Mouse (Mus musculus) cerebellum, adult 2 months (tissue): ENCODE measurements around the gene Shank3. TPM values are rescaled to one million over a fixed set of nuclear protein-coding genes. Genes with fewer than 3 reads are reported as not detected.

Experiments used
- DNase-seq, 2 experiments: peaks; one replicate each; pipeline ENCODE4 v3.0.0; 2021
- H3K27ac ChIP-seq: fragments of 200-500 bp; 2 replicates; pipeline ENCODE4 v1.5.1; 2012; ENCODE audit warnings: low read length, control low read depth, inconsistent platforms; ENCODE audit not compliant: insufficient read depth
- H3K27me3 ChIP-seq: fragments of 200-500 bp; 2 replicates; pipeline ENCODE4 v1.6.1; 2012; ENCODE audit warnings: inconsistent platforms, mild to moderate bottlenecking, low read length, moderate library complexity; ENCODE audit not compliant: control insufficient read depth, insufficient read depth
- H3K4me1 ChIP-seq: fragments of 200-500 bp; 2 replicates; pipeline ENCODE4 v1.6.1; 2011; ENCODE audit warnings: low read length; ENCODE audit not compliant: control insufficient read depth, insufficient read depth
- H3K4me3 ChIP-seq: fragments of 200-500 bp; replicated peaks from 2 replicates; pipeline ENCODE3; 2011; ENCODE audit warnings: mild to moderate bottlenecking, low read depth, low read length, control low read depth; ENCODE audit not compliant: insufficient read depth
- CTCF ChIP-seq: fragments of 200-500 bp; IDR thresholded peaks from 2 replicates; pipeline ENCODE4 v1.5.1; 2011; ENCODE audit warnings: low read depth, mild to moderate bottlenecking, control low read depth, low read length, moderate library complexity, borderline replicate concordance; ENCODE audit not compliant: insufficient read depth
- POLR2A ChIP-seq: fragments of 200-500 bp; IDR thresholded peaks from 2 replicates; pipeline ENCODE4 v1.6.1; 2011; ENCODE audit warnings: low read length, control low read depth, borderline replicate concordance; ENCODE audit not compliant: insufficient read depth
- WGBS: fragments of 180-500 bp; shearing (Covaris S2); methylation state at CpG from one replicate; pipeline ENCODE4 v1.1.7; 2018; 5-methylcytosine and 5-hydroxymethylcytosine counted together
- polyA plus RNA-seq: library from polyadenylated mRNA; depleted of rRNA; stranded (reverse); fragments of >200 nt; gene quantifications from 2 replicates; pipeline ENCODE4 v1.2.3, GENCODE M21; 2012

Gene Shank3
- polyA plus RNA-seq, 1 experiment, result 84.7 TPM

- DNase-seq, result peak in 1 of 2 experiments; percentile 18
- H3K27me3 ChIP-seq, result no peaks in the 10 kb centered on the region
- WGBS, result 96% methylated on average over 8 of the region's 8 CpGs
- H3K27ac ChIP-seq, result no peak overlapping the region
- H3K4me1 ChIP-seq, result peaks cover 12% of the 10 kb centered on the region
- no peak overlapping the region for H3K4me3 ChIP-seq
- no peak for TF ChIP-seq CTCF
- no peak for TF ChIP-seq POLR2A
These were observed 25.5 kb upstream of the Shank3 start for GRCm38 (mm10) chr15:89473921-89474320.

DNA sequence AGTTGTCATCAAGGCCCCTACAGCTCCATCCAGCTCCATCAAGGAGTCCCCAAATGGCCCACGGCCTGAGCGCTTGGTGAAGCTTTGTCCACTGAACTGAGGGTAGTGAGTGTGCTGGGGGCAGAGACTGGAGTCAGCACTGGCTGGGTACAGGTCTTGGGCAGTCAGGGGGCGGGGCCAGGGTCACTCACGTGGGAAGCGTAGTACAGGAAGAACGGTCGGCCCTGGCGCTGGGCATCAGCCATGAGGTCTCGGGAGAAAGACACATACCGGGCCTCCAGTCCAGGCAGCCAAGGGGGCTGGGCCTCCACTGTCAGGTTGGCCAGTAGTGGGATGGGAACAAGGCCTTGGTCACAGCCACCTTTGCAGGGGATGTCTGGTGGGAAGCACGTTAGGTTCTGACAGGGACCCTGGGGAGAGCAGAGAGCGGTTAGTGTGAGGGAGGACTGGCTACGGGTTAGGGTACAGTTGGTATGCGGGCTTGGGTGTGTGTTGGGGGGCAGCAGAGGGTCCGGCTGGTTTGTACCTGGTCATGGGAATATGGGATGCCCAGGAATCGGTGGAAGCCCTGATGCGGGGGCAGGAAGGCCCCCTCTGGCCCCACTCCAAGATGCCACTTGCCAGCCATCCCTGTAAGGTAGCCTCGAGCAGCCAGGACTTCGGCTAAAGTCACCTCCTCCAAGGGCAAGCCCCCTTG is 24.7 kb upstream of the Shank3 start:
- TF ChIP-seq CTCF (no peak), POLR2A (no peak)
- no peak overlapping the region for H3K27ac ChIP-seq
- H3K27me3 ChIP-seq, result no peaks in the 10 kb centered on the region
- peaks cover 12% of the 10 kb centered on the region for H3K4me1 ChIP-seq
- 86% methylated on average over 19 of the region's 19 CpGs for WGBS
- peak in 1 of 2 experiments; percentile 49 for DNase-seq
- no peak overlapping the region for H3K4me3 ChIP-seq

DNA sequence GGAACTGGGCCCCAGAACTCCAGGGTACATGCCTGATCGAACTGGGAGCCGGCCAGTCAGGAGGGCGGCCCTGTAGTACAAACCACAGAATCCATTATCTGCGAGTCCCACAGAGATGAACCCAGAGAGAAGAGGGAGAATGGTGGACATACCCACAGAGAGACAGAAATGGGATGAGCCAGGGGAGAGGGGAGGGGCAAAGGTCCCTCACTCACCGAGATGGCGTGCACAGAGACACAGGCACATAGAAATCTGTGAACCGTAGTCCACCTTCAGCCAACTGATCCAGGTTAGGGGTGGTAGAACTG is 24.2 kb upstream of the Shank3 start:
- Histone ChIP-seq H3K27ac (no peak overlapping the region), H3K4me1 (peaks cover 14% of the 10 kb centered on the region), H3K4me3 (peak overlapping the region; percentile 92), H3K27me3 (no peaks in the 10 kb centered on the region)
- TF ChIP-seq POLR2A, result no peak
- no peak for TF ChIP-seq CTCF
- DNase-seq, result no peak
- 80% methylated on average over 7 of the region's 7 CpGs for WGBS

DNA sequence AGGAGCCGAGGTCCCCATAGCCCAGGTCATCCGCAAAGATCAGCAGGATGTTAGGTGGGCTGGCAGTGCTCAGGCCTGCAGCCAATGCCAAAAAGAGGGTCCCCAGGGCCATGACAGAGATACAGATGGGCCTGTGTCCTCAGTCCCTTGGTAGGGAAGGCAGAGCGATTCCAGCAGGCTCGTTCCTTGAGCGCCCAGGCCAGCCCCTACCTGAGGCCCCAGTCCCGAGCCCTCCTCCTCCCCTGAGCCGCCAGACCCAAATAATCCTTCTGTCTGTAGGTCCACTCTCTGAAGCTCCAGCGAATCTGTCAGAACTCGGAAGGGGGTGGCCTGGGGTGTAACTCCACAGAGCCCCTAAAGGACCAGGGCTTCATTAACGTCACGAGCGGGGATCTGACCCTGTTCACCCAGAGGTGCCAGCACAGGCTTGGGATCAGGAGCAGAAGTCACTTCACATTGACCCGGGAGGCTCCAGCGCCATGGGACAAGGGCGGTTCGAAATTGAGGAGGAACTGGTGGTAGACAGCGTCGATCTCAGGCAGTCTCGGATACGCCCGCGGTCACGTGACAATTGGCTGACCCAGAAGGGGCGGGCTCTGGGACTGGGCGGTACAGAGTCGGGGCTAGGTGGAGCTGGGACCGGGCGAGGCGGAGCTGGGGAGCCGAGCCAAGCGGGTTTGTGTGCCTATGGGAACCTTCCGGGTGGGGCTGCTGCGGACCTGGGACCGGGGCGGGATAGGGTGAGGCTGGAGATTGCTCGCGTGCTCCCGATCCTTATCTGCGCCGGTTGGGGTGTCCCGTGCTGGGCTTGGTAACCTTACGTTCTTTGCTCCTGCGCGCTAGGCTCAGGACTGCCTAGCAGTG is 23.6 kb upstream of the Shank3 start:
- no peaks in the 10 kb centered on the region for H3K27me3 ChIP-seq
- WGBS, result 7% methylated on average over 44 of the region's 44 CpGs
- TF ChIP-seq POLR2A (peak; percentile 92), CTCF (no peak)
- peak; percentile 96 to 97 for DNase-seq
- peaks cover 20% of the 10 kb centered on the region for H3K4me1 ChIP-seq
- peak overlapping the region; percentile 92 for H3K4me3 ChIP-seq
- peak overlapping the region; percentile 69 for H3K27ac ChIP-seq

DNA sequence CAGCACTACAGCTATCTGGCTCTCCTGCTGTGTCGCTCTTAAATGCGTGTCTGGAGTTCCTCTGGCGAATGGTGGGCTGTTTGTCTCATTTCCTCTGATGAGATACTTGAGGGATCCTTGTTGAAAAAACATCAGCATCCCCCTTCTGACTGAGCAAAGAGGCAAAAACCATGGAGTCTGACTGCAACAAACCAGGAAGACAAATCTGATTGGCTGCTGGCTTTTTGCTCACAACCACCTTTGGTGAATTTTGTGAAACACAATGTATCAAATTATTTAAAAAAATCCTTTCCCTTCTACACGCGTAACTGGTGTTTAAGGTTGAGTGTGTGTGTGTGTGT is 23.0 kb upstream of the Shank3 start:
- TF ChIP-seq POLR2A, result no peak
- TF ChIP-seq CTCF, result no peak
- H3K4me1 ChIP-seq, result peaks cover 22% of the 10 kb centered on the region
- H3K27ac ChIP-seq, result peak overlapping the region; percentile 62
- no peaks in the 10 kb centered on the region for H3K27me3 ChIP-seq
- DNase-seq, result no peak
- WGBS, result 7% methylated on average over 5 of the region's 5 CpGs
- H3K4me3 ChIP-seq, result peak overlapping the region; percentile 92

- DNase-seq, result peak in 1 of 2 experiments; percentile 32
- WGBS, result 33% methylated on average over 9 of the region's 9 CpGs
These were observed 22.3 kb upstream of the Shank3 start, which contains the start of gene Arsa for GRCm38 (mm10) chr15:89477091-89477491. TSS of gene Arsa (minus strand) at chr15:89477425.

GRCm38 (mm10) chr15:89477806-89478205 is 21.6 kb upstream of the Shank3 start:
- Histone ChIP-seq H3K4me1 (peaks cover 22% of the 10 kb centered on the region), H3K27ac (no peak overlapping the region), H3K4me3 (no peak overlapping the region), H3K27me3 (no peaks in the 10 kb centered on the region)
- peak in 1 of 2 experiments; percentile 18 for DNase-seq
- 68% methylated on average over 8 of the region's 8 CpGs for WGBS
- TF ChIP-seq POLR2A (no peak), CTCF (no peak)

More at GRCm38 (mm10) chr15:89477091-89477491, 22.3 kb upstream of the Shank3 start, which contains the start of gene Arsa:
- Histone ChIP-seq H3K27me3 (no peaks in the 10 kb centered on the region), H3K4me1 (peaks cover 22% of the 10 kb centered on the region), H3K4me3 (peak within 1 kb of the TSS; percentile 92), H3K27ac (peak within 1 kb of the TSS; percentile 62)
- TF ChIP-seq CTCF (no peak), POLR2A (no peak)
